Mouse (Mus musculus) gonadal fat pad, adult 2 months (tissue): ENCODE measurements around the gene Mki67. TPM values are rescaled to one million over a fixed set of nuclear protein-coding genes. Genes with fewer than 3 reads are reported as not detected.

Experiments
- DNase-seq: peaks from one replicate; pipeline ENCODE4 v3.0.0-alpha.2; 2012; ENCODE audit warnings: low read depth
- polyA plus RNA-seq: library from polyadenylated mRNA; depleted of rRNA; stranded (reverse); fragments of >200 nt; gene quantifications from 2 replicates; pipeline ENCODE4 v1.2.3, GENCODE M21; 2012

Gene Mki67
- polyA plus RNA-seq, 1 experiment = 0.65 TPM

GRCm38 (mm10) chr7:135668852-135669739 lies 47.1 kb downstream of the Mki67 start:
- no peak for DNase-seq

- no peak for DNase-seq
These were observed 49.8 kb downstream of the Mki67 start for GRCm38 (mm10) chr7:135666314-135666713.

- DNase-seq = no peak
These were observed 52.0 kb downstream of the Mki67 start for GRCm38 (mm10) chr7:135664211-135664610.

- DNase-seq = peak; percentile 77
These were observed 55.8 kb downstream of the Mki67 start for GRCm38 (mm10) chr7:135660314-135660713.

- DNase-seq = peak; percentile 97
These were observed 56.7 kb downstream of the Mki67 start for GRCm38 (mm10) chr7:135659314-135659935.

GRCm38 (mm10) chr7:135658150-135658549 lies 58.0 kb downstream of the Mki67 start:
- DNase-seq = no peak

- DNase-seq = no peak
These were observed 61.0 kb downstream of the Mki67 start for GRCm38 (mm10) chr7:135655113-135655512.

- DNase-seq = no peak
These were observed 61.9 kb downstream of the Mki67 start for GRCm38 (mm10) chr7:135654288-135654687.

- no peak for DNase-seq
These were observed 62.6 kb downstream of the Mki67 start for GRCm38 (mm10) chr7:135653601-135654000.

- DNase-seq = no peak
These were observed 63.4 kb downstream of the Mki67 start for GRCm38 (mm10) chr7:135652781-135653180.

- DNase-seq = no peak
These were observed 64.2 kb downstream of the Mki67 start for GRCm38 (mm10) chr7:135651831-135652511.

- no peak for DNase-seq
These were observed 66.1 kb downstream of the Mki67 start for GRCm38 (mm10) chr7:135650061-135650460.

GRCm38 (mm10) chr7:135649306-135649705 lies 66.9 kb downstream of the Mki67 start:
- DNase-seq = no peak

- no peak for DNase-seq
These were observed 67.3 kb downstream of the Mki67 start for GRCm38 (mm10) chr7:135648821-135649220.

- DNase-seq = no peak
These were observed 69.2 kb downstream of the Mki67 start for GRCm38 (mm10) chr7:135646976-135647375.

- DNase-seq = no peak
These were observed 71.7 kb downstream of the Mki67 start for GRCm38 (mm10) chr7:135644452-135644851.

- no peak for DNase-seq
These were observed 74.3 kb downstream of the Mki67 start for GRCm38 (mm10) chr7:135641698-135642507.
